Mouse (Mus musculus): ENCODE results near the gene Pilrb2. TPM values are rescaled to one million over a fixed set of nuclear protein-coding genes. Genes with fewer than 3 reads are reported as not detected.

Pilrb2 gene
- polyA plus RNA-seq, 1 experiment from 2014 or later = 0.46 TPM

DNA sequence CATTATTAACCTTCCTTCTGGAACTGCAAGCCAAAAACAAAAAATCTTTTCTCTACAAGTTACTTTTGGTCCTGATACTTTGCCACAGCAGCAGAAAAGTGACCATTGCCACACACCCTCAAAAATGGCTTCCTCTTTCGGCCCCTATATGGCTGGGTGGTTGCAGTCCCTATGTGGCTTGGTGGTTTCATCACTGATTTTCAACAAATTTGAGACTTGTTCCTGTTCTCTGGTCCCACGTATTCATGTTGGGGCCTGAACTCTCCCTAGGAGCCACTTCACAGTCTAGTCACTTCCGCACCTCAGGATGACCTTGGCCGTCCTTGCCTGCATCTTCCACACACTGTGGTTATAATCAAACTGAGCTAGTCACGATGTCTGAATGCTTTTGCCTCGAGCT is 42.9 kb downstream of the Pilrb2 start:
- Histone ChIP-seq H3K36me3 (ENCODE audit: control insufficient read depth, insufficient read depth, low read length) (no peaks in the 10 kb centered on the region), H3K4me3 (ENCODE audit: low read depth, low read length) (no peak overlapping the region), H3K4me1 (ENCODE audit: control insufficient read depth, insufficient read depth, low read length) (no peaks in the 10 kb centered on the region), H3K4me2 (ENCODE audit: low read depth, low read length) (no peak overlapping the region), H3K9me3 (ENCODE audit: control insufficient read depth, low read length) (no peaks in the 10 kb centered on the region), H3K9ac (ENCODE audit: low read depth, low read length) (no peak overlapping the region), H3K27ac (replicated peaks; ENCODE audit: low read depth, low read length) (no peak overlapping the region), H3K27me3 (replicated peaks; ENCODE audit: control insufficient read depth, insufficient read depth, low read length) (no peaks in the 10 kb centered on the region)
- WGBS = 85% methylated on average over 6 of the region's 6 CpGs
- ATAC-seq (ENCODE audit: low read depth) = no peak
- no peak for DNase-seq (ENCODE audit: low spot score)

DNA sequence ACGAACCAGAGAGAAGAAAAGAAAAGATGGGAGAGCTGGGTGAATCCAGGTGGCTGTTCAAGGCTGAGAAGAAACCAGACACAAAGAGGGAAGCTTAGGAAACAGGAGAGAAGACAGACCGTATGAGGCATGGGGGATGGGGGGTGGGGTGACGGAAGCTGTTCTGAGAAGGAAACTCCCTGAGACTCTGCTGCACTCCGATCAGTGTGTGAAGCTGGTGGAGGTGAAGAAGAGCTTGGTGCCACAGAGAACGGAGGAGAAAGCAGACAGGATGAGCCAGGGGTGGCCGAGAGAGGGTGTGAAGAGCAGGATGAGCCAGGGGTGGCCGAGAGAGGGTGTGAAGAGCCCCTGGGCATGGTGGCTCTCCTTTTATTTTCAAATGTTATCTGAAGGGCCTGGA is 45.2 kb downstream of the Pilrb2 start:
- no peak for DNase-seq (ENCODE audit: low spot score)
- Histone ChIP-seq H3K27ac (replicated peaks; ENCODE audit: low read depth, low read length) (no peak overlapping the region), H3K27me3 (replicated peaks; ENCODE audit: control insufficient read depth, insufficient read depth, low read length) (no peaks in the 10 kb centered on the region), H3K36me3 (ENCODE audit: control insufficient read depth, insufficient read depth, low read length) (no peaks in the 10 kb centered on the region), H3K4me2 (ENCODE audit: low read depth, low read length) (no peak overlapping the region), H3K9me3 (ENCODE audit: control insufficient read depth, low read length) (no peaks in the 10 kb centered on the region), H3K4me3 (ENCODE audit: low read depth, low read length) (no peak overlapping the region), H3K9ac (ENCODE audit: low read depth, low read length) (no peak overlapping the region), H3K4me1 (ENCODE audit: control insufficient read depth, insufficient read depth, low read length) (no peaks in the 10 kb centered on the region)
- no peak for ATAC-seq (ENCODE audit: low read depth)
- 59% methylated on average over 7 of the region's 7 CpGs for WGBS

DNA sequence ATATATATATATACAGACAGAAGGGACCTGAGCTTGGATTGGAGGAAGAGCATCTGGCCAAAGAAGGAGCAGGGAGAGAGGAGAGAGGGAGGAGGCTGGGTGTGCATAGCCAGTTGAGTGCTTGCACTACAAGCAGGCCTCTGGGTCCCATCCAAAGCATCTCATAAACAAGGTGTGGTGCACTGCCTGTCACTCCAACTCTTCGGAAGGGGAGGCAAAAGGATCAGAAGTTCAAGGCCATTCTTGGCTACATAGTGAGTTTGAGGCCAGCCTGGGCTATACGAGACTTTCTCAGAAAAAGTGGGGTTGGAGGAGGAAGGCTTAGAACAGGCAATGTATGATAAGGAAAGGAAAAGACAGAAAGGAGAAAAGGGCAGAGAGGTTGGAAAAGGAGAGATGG is 45.6 kb downstream of the Pilrb2 start:
- Histone ChIP-seq H3K4me3 (ENCODE audit: low read depth, low read length) (no peak overlapping the region), H3K4me1 (ENCODE audit: control insufficient read depth, insufficient read depth, low read length) (no peaks in the 10 kb centered on the region), H3K9ac (ENCODE audit: low read depth, low read length) (no peak overlapping the region), H3K9me3 (ENCODE audit: control insufficient read depth, low read length) (no peaks in the 10 kb centered on the region), H3K27ac (replicated peaks; ENCODE audit: low read depth, low read length) (no peak overlapping the region), H3K27me3 (replicated peaks; ENCODE audit: control insufficient read depth, insufficient read depth, low read length) (no peaks in the 10 kb centered on the region), H3K4me2 (ENCODE audit: low read depth, low read length) (no peak overlapping the region), H3K36me3 (ENCODE audit: control insufficient read depth, insufficient read depth, low read length) (no peaks in the 10 kb centered on the region)
- DNase-seq (ENCODE audit: low spot score) (no peak), ATAC-seq (ENCODE audit: low read depth) (no peak)
- 90% methylated on average over 2 of the region's 2 CpGs for WGBS

DNA sequence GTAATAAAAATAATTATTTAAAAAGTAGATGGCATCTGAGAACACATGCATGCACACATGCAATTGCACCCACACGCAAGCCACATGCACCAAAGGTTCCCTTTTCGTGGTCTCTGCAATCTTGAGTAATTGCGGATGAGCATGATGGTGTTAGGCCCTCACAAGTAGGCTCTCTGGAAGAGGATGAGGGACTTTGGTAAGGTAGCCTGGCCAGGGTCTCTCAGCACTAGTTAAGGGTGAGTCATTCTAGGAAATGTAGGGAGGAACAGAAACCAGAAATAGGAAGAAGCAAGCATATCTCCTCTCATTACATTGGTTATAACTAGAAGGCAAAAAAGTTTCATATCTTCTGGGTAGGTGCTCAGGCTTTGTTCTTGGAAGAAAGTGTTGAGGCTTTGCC is 46.6 kb downstream of the Pilrb2 start:
- Histone ChIP-seq H3K9me3 (ENCODE audit: control insufficient read depth, low read length) (no peaks in the 10 kb centered on the region), H3K4me3 (ENCODE audit: low read depth, low read length) (no peak overlapping the region), H3K9ac (ENCODE audit: low read depth, low read length) (no peak overlapping the region), H3K4me2 (ENCODE audit: low read depth, low read length) (no peak overlapping the region), H3K27me3 (replicated peaks; ENCODE audit: control insufficient read depth, insufficient read depth, low read length) (no peaks in the 10 kb centered on the region), H3K36me3 (ENCODE audit: control insufficient read depth, insufficient read depth, low read length) (no peaks in the 10 kb centered on the region), H3K27ac (replicated peaks; ENCODE audit: low read depth, low read length) (no peak overlapping the region), H3K4me1 (ENCODE audit: control insufficient read depth, insufficient read depth, low read length) (no peaks in the 10 kb centered on the region)
- ATAC-seq (ENCODE audit: low read depth) (no peak), DNase-seq (ENCODE audit: low spot score) (no peak)
- WGBS = 88% methylated on average over 3 of the region's 3 CpGs

DNA sequence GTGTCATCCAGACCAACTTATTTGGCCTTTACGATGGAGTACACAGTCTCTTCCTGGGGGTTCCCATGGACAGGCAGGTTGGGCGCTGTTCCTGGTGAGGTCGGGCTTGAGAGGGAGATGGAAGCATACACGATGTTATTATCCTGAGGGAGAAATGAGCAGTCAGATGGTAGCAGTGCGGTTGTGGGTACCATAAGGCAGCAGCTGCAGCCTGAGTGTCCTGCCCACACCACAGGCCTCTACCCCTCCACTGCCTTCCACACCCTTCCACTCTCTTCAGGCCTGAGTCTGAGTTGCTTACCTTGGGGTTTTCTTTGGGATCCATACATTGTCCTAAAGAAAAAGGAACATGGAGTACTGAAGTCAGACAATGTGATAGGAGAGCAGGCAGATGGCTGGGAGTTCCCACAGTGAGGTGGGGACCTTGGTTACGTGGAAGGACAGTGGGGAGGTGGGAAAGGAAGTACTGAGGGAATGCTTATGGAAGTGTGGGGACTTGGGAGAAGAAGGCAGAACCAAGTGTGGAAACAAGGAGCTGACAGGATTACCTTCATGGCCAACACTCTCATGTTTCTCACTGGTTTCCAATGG is 48.1 kb downstream of the Pilrb2 start:
- Histone ChIP-seq H3K9me3 (ENCODE audit: control insufficient read depth, low read length) (no peaks in the 10 kb centered on the region), H3K27me3 (replicated peaks; ENCODE audit: control insufficient read depth, insufficient read depth, low read length) (no peaks in the 10 kb centered on the region), H3K4me1 (ENCODE audit: control insufficient read depth, insufficient read depth, low read length) (no peaks in the 10 kb centered on the region), H3K27ac (replicated peaks; ENCODE audit: low read depth, low read length) (no peak overlapping the region), H3K4me3 (ENCODE audit: low read depth, low read length) (no peak overlapping the region), H3K36me3 (ENCODE audit: control insufficient read depth, insufficient read depth, low read length) (no peaks in the 10 kb centered on the region), H3K9ac (ENCODE audit: low read depth, low read length) (no peak overlapping the region), H3K4me2 (ENCODE audit: low read depth, low read length) (no peak overlapping the region)
- 89% methylated on average over 6 of the region's 6 CpGs for WGBS
- DNase-seq (ENCODE audit: low spot score) (no peak), ATAC-seq (ENCODE audit: low read depth) (no peak)

GRCm38 (mm10) chr5:137822602-137823001 is 49.0 kb downstream of the Pilrb2 start:
- Histone ChIP-seq H3K4me1 (ENCODE audit: control insufficient read depth, insufficient read depth, low read length) (no peaks in the 10 kb centered on the region), H3K9ac (ENCODE audit: low read depth, low read length) (no peak overlapping the region), H3K4me2 (ENCODE audit: low read depth, low read length) (no peak overlapping the region), H3K9me3 (ENCODE audit: control insufficient read depth, low read length) (no peaks in the 10 kb centered on the region), H3K4me3 (ENCODE audit: low read depth, low read length) (no peak overlapping the region), H3K27me3 (replicated peaks; ENCODE audit: control insufficient read depth, insufficient read depth, low read length) (no peaks in the 10 kb centered on the region), H3K36me3 (ENCODE audit: control insufficient read depth, insufficient read depth, low read length) (no peaks in the 10 kb centered on the region), H3K27ac (replicated peaks; ENCODE audit: low read depth, low read length) (no peak overlapping the region)
- DNase-seq (ENCODE audit: low spot score) = no peak
- ATAC-seq (ENCODE audit: low read depth) = no peak
- WGBS = 70% methylated on average over 1 of the region's 1 CpGs

- H3K36me3 ChIP-seq (ENCODE audit: control insufficient read depth, insufficient read depth, low read length) = no peaks in the 10 kb centered on the region
- 74% methylated on average over 4 of the region's 4 CpGs for WGBS
- DNase-seq (ENCODE audit: low spot score) (no peak), ATAC-seq (ENCODE audit: low read depth) (no peak)
- H3K9me3 ChIP-seq (ENCODE audit: control insufficient read depth, low read length) = no peaks in the 10 kb centered on the region
- no peak overlapping the region for H3K27ac ChIP-seq (replicated peaks; ENCODE audit: low read depth, low read length)
- H3K9ac ChIP-seq (ENCODE audit: low read depth, low read length) = no peak overlapping the region
- H3K4me3 ChIP-seq (ENCODE audit: low read depth, low read length) = no peak overlapping the region
- H3K4me2 ChIP-seq (ENCODE audit: low read depth, low read length) = no peak overlapping the region
- no peaks in the 10 kb centered on the region for H3K27me3 ChIP-seq (replicated peaks; ENCODE audit: control insufficient read depth, insufficient read depth, low read length)
- H3K4me1 ChIP-seq (ENCODE audit: control insufficient read depth, insufficient read depth, low read length) = no peaks in the 10 kb centered on the region
Measured at GRCm38 (mm10) chr5:137822126-137822525, 49.5 kb downstream of the Pilrb2 start.

GRCm38 (mm10) chr5:137817466-137818222 is 54.0 kb downstream of the Pilrb2 start:
- Histone ChIP-seq H3K36me3 (ENCODE audit: control insufficient read depth, insufficient read depth, low read length) (no peaks in the 10 kb centered on the region), H3K4me1 (ENCODE audit: control insufficient read depth, insufficient read depth, low read length) (no peaks in the 10 kb centered on the region), H3K4me3 (ENCODE audit: low read depth, low read length) (no peak overlapping the region), H3K9ac (ENCODE audit: low read depth, low read length) (no peak overlapping the region), H3K27me3 (replicated peaks; ENCODE audit: control insufficient read depth, insufficient read depth, low read length) (no peaks in the 10 kb centered on the region), H3K4me2 (ENCODE audit: low read depth, low read length) (no peak overlapping the region), H3K27ac (replicated peaks; ENCODE audit: low read depth, low read length) (no peak overlapping the region), H3K9me3 (ENCODE audit: control insufficient read depth, low read length) (no peaks in the 10 kb centered on the region)
- WGBS = 72% methylated on average over 4 of the region's 4 CpGs
- ATAC-seq (ENCODE audit: low read depth) (no peak), DNase-seq (ENCODE audit: low spot score) (peak; percentile 8)

Data from embryonic facial prominence, embryonic 14.5 days (tissue).